Mouse (Mus musculus) cerebellum, adult 2 months (tissue): ENCODE measurements around the gene Pabpn1l. TPM values are rescaled to one million over a fixed set of nuclear protein-coding genes. Genes with fewer than 3 reads are reported as not detected.

Source experiments
- DNase-seq, 2 experiments: peaks; one replicate each; pipeline ENCODE4 v3.0.0; 2021
- H3K27ac ChIP-seq: fragments of 200-500 bp; 2 replicates; pipeline ENCODE4 v1.5.1; 2012; ENCODE audit warnings: low read length, control low read depth, inconsistent platforms; ENCODE audit not compliant: insufficient read depth
- H3K27me3 ChIP-seq: fragments of 200-500 bp; 2 replicates; pipeline ENCODE4 v1.6.1; 2012; ENCODE audit warnings: inconsistent platforms, mild to moderate bottlenecking, low read length, moderate library complexity; ENCODE audit not compliant: control insufficient read depth, insufficient read depth
- H3K4me1 ChIP-seq: fragments of 200-500 bp; 2 replicates; pipeline ENCODE4 v1.6.1; 2011; ENCODE audit warnings: low read length; ENCODE audit not compliant: control insufficient read depth, insufficient read depth
- H3K4me3 ChIP-seq: fragments of 200-500 bp; replicated peaks from 2 replicates; pipeline ENCODE3; 2011; ENCODE audit warnings: mild to moderate bottlenecking, low read depth, low read length, control low read depth; ENCODE audit not compliant: insufficient read depth
- CTCF ChIP-seq: fragments of 200-500 bp; IDR thresholded peaks from 2 replicates; pipeline ENCODE4 v1.5.1; 2011; ENCODE audit warnings: low read depth, mild to moderate bottlenecking, control low read depth, low read length, moderate library complexity, borderline replicate concordance; ENCODE audit not compliant: insufficient read depth
- POLR2A ChIP-seq: fragments of 200-500 bp; IDR thresholded peaks from 2 replicates; pipeline ENCODE4 v1.6.1; 2011; ENCODE audit warnings: low read length, control low read depth, borderline replicate concordance; ENCODE audit not compliant: insufficient read depth
- WGBS: fragments of 180-500 bp; shearing (Covaris S2); methylation state at CpG from one replicate; pipeline ENCODE4 v1.1.7; 2018; 5-methylcytosine and 5-hydroxymethylcytosine counted together
- polyA plus RNA-seq: library from polyadenylated mRNA; depleted of rRNA; stranded (reverse); fragments of >200 nt; gene quantifications from 2 replicates; pipeline ENCODE4 v1.2.3, GENCODE M21; 2012

Pabpn1l gene
- polyA plus RNA-seq, 1 experiment: not detected

GRCm38 (mm10) chr8:122623844-122624642 is 1.5 kb upstream of the Pabpn1l start:
- WGBS: 66% methylated on average over 17 of the region's 17 CpGs
- peak in 1 of 2 experiments; percentile 34 for DNase-seq
- no peak for TF ChIP-seq CTCF
- TF ChIP-seq POLR2A: no peak
- no peak overlapping the region for H3K27ac ChIP-seq
- H3K27me3 ChIP-seq: no peaks in the 10 kb centered on the region
- peaks cover 19% of the 10 kb centered on the region for H3K4me1 ChIP-seq
- H3K4me3 ChIP-seq: no peak overlapping the region

GRCm38 (mm10) chr8:122620446-122620845 is 2.1 kb downstream of the Pabpn1l start:
- no peak for DNase-seq
- H3K4me1 ChIP-seq: peaks cover 9% of the 10 kb centered on the region; the same call in 1 of the 2 replicates
- 48% methylated on average over 5 of the region's 5 CpGs for WGBS
- TF ChIP-seq CTCF: no peak
- TF ChIP-seq POLR2A: no peak
- H3K4me3 ChIP-seq: no peak overlapping the region
- no peaks in the 10 kb centered on the region for H3K27me3 ChIP-seq
- no peak overlapping the region for H3K27ac ChIP-seq

DNA sequence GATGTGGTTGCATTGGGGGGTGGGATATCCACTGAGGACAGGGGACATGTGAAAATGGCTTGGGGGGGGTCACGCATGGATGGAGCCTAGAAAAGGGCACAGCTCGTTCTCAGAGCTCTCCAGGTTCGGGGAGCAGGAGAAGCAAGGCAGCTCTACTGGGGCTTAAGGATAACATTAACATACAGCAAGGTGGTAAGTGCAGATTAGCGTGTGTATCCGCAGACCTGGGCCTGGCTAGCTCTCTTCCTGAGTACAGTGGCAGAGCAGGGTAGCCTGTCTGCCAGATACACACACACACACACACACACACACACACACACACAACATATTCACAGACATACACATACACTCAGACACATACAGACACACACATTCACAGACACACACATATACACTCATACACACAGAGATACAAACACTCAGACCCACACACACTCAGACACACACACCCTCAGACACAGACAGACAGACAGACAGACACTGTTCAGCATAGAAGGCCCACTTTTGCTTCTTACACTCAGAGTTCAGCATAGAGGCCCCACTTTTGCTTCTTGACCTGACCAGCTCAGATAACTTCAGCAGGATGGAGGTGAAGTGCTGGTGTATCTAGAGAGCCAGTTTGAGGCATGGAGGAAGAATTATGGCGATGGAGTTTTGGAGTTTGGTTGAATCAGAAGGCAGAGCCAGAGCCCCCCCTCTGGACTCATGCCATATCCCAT is 3.7 kb downstream of the Pabpn1l start:
- Histone ChIP-seq H3K27me3 (no peaks in the 10 kb centered on the region), H3K4me1 (peaks cover 4% of the 10 kb centered on the region; the same call in 1 of the 2 replicates), H3K27ac (no peak overlapping the region), H3K4me3 (no peak overlapping the region)
- WGBS: 71% methylated on average over 6 of the region's 6 CpGs
- DNase-seq: no peak
- TF ChIP-seq POLR2A: no peak
- no peak for TF ChIP-seq CTCF

DNA sequence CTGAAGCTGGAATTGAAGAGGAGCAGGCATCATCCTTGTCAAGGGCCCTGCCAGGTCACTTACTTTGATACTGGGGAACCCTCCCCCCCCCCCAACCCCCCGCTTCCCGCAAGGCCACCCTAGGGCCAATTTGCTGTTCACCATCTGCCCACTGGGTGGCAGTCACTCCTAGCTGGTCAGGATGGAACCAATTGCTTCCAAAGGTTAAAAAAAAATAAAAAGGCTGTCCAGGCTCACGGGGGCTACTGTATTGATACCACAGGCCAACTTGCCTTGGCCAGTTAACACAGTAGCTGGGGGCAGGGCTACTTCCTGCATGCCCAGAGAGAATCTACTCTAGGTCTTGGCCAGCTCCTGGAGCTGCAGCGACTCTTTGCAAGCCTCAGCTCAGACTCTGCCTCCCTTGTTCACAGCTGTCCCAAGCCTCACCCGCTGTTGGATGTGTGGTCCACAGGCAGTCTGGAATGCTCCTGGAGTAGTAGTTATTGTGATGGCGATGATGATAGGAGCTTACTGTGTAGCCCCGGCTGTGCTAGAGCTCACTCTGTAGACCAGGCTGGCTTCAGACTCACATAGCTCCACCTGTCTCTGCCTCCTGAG is 4.5 kb downstream of the Pabpn1l start:
- TF ChIP-seq CTCF (peak; percentile 78), POLR2A (no peak)

DNA sequence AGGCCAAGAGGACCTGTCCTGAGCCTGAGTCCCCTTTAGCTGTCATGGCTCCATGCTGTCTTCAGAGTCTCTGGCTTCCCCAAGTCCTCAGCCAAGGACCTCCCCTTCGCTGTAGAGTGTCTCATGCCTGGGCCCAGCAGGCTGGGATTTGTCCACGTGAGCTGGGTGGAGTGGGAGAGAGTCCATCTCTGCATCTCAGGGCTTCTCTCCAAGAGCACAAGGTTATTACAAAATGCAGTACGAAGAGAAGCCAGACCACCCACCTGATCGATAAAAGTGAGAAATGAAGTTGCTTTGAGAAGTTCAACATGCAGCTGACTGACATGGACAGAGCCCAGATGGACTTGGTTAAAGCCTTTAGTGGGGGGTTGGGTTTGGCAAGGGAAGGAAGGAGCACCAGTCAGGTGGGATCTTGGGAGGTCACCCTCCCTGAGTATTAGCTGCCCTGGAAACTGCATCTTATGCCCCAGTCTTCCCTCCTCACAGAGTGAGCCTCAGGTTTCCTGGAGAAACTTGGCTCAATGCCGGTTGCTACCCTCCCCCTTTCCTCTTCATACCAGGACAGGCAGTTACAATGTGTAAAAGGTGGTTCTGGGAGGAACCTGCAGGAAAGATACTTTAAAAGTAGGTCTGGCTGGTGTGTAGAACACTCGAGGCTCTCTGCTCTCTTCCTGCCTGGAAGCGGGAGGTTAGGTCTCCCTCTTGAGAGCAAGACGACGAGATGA is 6.2 kb downstream of the Pabpn1l start:
- 54% methylated on average over 9 of the region's 9 CpGs for WGBS
- DNase-seq: no peak
- TF ChIP-seq CTCF (no peak), POLR2A (no peak)
- Histone ChIP-seq H3K4me1 (peaks cover 10% of the 10 kb centered on the region), H3K27me3 (no peaks in the 10 kb centered on the region), H3K4me3 (no peak overlapping the region), H3K27ac (no peak overlapping the region)

More for the DNA sequence above, 4.5 kb downstream of the Pabpn1l start:
- no peaks in the 10 kb centered on the region for H3K27me3 ChIP-seq
- peaks cover 4% of the 10 kb centered on the region; the same call in 1 of the 2 replicates for H3K4me1 ChIP-seq
- 9% methylated on average over 5 of the region's 7 CpGs for WGBS
- peak; percentile 79 to 90 for DNase-seq
- no peak overlapping the region for H3K27ac ChIP-seq
- no peak overlapping the region for H3K4me3 ChIP-seq

- Histone ChIP-seq H3K27me3 (no peaks in the 10 kb centered on the region), H3K4me3 (peak within 1 kb of the TSS; percentile 89), H3K4me1 (peaks cover 6% of the 10 kb centered on the region; the same call in 1 of the 2 replicates), H3K27ac (peak within 1 kb of the TSS; percentile 93)
- TF ChIP-seq POLR2A (peak; percentile 87), CTCF (no peak)
- DNase-seq: peak; percentile 96
- 1% methylated on average over 55 of the region's 57 CpGs for WGBS
Measured at GRCm38 (mm10) chr8:122611295-122612133, 11.0 kb downstream of the Pabpn1l start, which contains the start of the genes Galns and Trappc2l. Gene Galns, minus strand, starts transcription at chr8:122611463. Gene Trappc2l, plus strand, starts transcription at chr8:122611640.
